Mouse (Mus musculus): ENCODE results near the gene Shb.

DNA sequence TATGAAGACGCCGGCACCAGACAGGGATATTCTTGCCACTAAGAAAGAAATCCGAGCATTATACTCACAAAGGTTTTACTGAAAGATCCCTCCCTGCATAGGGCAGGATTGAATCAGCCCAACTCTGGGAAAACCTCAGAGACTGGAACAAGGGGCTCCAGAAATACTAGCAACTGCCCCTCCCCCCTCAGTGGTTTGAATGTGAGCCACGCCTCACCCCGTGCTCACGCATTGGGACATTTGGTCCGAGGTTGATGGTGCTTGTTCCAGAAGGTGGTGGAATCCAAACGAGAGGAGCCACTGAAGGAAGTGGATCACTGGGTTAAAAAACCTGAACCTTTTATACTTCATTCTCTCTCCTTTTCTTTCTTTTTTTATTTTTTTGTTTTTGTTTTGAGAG is 45.4 kb upstream of the Shb start:
- TF ChIP-seq POLR2A (IDR thresholded peaks at IDR 0.05; ENCODE audit: extremely low read depth, insufficient read depth, low read length) (no peak), CTCF (IDR thresholded peaks at IDR 0.05; ENCODE audit: extremely low read depth, insufficient read depth, low read length) (no peak)

Data from cortical plate, adult 2 months (tissue).